Mouse (Mus musculus): Measurements from ENCODE around the gene Tab1. TPM values are rescaled to one million over a fixed set of nuclear protein-coding genes. Genes with fewer than 3 reads are reported as not detected.

Gene Tab1
- polyA plus RNA-seq, 2 experiments = 34.6 to 43.1 TPM

- Histone ChIP-seq H3K27ac (replicated peaks; ENCODE audit: low read depth, low read length) (no peak overlapping the region), H3K36me3 (ENCODE audit: control insufficient read depth, insufficient read depth, low read length) (peaks cover 54% of the 10 kb centered on the region)
- WGBS = 75% methylated on average over 8 of the region's 8 CpGs
Observed at GRCm38 (mm10) chr15:80148565-80148964, 15.6 kb downstream of the Tab1 start.

GRCm38 (mm10) chr15:80149517-80149916 is 16.6 kb downstream of the Tab1 start:
- peaks cover 56% of the 10 kb centered on the region for H3K36me3 ChIP-seq (ENCODE audit: control insufficient read depth, insufficient read depth, low read length)
- no peaks in the 10 kb centered on the region for H3K4me1 ChIP-seq (ENCODE audit: control insufficient read depth, insufficient read depth, low read length)
- no peak overlapping the region for H3K9ac ChIP-seq (ENCODE audit: low read depth, low read length, severe bottlenecking)
- H3K27ac ChIP-seq (replicated peaks; ENCODE audit: low read depth, low read length) = no peak overlapping the region
- no peak for TF ChIP-seq POLR2A (IDR thresholded peaks at IDR 0.05; ENCODE audit: borderline replicate concordance, extremely low read depth, insufficient read depth, insufficient read length)
- DNase-seq (ENCODE audit: low spot score) = no peak
- ATAC-seq (ENCODE audit: low FRiP score, low read depth) = no peak
- 88% methylated on average over 7 of the region's 7 CpGs for WGBS
- no peak overlapping the region for H3K4me3 ChIP-seq (replicated peaks; ENCODE audit: low read length)
- H3K9me3 ChIP-seq (ENCODE audit: control insufficient read depth, low read length) = no peaks in the 10 kb centered on the region
- no peaks in the 10 kb centered on the region for H3K27me3 ChIP-seq (ENCODE audit: control insufficient read depth, insufficient read depth, low read length)
- H3K4me2 ChIP-seq (replicated peaks; ENCODE audit: low read depth, low read length, severe bottlenecking) = no peak overlapping the region

More at GRCm38 (mm10) chr15:80148565-80148964, 15.6 kb downstream of the Tab1 start:
- no peak for TF ChIP-seq POLR2A (IDR thresholded peaks at IDR 0.05; ENCODE audit: borderline replicate concordance, extremely low read depth, insufficient read depth, insufficient read length)
- H3K4me3 ChIP-seq (replicated peaks; ENCODE audit: low read length) = no peak overlapping the region
- H3K4me2 ChIP-seq (replicated peaks; ENCODE audit: low read depth, low read length, severe bottlenecking) = no peak overlapping the region
- H3K27me3 ChIP-seq (ENCODE audit: control insufficient read depth, insufficient read depth, low read length) = no peaks in the 10 kb centered on the region
- H3K9me3 ChIP-seq (ENCODE audit: control insufficient read depth, low read length) = no peaks in the 10 kb centered on the region
- no peak overlapping the region for H3K9ac ChIP-seq (ENCODE audit: low read depth, low read length, severe bottlenecking)
- DNase-seq (ENCODE audit: low spot score) (no peak), ATAC-seq (ENCODE audit: low FRiP score, low read depth) (no peak)
- no peaks in the 10 kb centered on the region for H3K4me1 ChIP-seq (ENCODE audit: control insufficient read depth, insufficient read depth, low read length)

DNA sequence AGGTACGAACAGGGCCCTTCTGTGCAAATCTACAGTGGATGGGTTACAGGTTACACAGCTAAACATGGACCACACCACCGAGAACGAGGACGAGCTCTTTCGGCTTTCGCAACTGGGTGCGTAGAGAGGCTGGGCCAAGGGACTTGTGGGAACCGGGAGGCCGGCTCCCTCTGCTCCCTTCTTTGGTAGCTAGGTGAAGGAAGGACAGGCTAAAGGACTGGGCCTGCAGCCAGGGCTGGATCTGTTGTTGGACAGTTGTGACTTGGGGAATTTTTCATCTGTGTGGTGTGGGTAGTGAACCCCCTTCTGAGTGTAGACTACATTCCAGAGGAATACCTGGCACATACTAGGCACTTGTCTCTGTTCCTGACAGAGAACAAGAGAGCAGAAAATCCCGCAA is 19.7 kb downstream of the Tab1 start:
- Histone ChIP-seq H3K4me1 (ENCODE audit: control insufficient read depth, insufficient read depth, low read length) (no peaks in the 10 kb centered on the region), H3K36me3 (ENCODE audit: control insufficient read depth, insufficient read depth, low read length) (peaks cover 86% of the 10 kb centered on the region), H3K27ac (replicated peaks; ENCODE audit: low read depth, low read length) (no peak overlapping the region), H3K27me3 (ENCODE audit: control insufficient read depth, insufficient read depth, low read length) (no peaks in the 10 kb centered on the region), H3K4me2 (replicated peaks; ENCODE audit: low read depth, low read length, severe bottlenecking) (no peak overlapping the region), H3K9ac (ENCODE audit: low read depth, low read length, severe bottlenecking) (no peak overlapping the region), H3K9me3 (ENCODE audit: control insufficient read depth, low read length) (no peaks in the 10 kb centered on the region), H3K4me3 (replicated peaks; ENCODE audit: low read length) (no peak overlapping the region)
- no peak for TF ChIP-seq POLR2A (IDR thresholded peaks at IDR 0.05; ENCODE audit: borderline replicate concordance, extremely low read depth, insufficient read depth, insufficient read length)
- no peak for ATAC-seq (ENCODE audit: low FRiP score, low read depth)
- 90% methylated on average over 10 of the region's 10 CpGs for WGBS
- DNase-seq (ENCODE audit: low spot score) = no peak

DNA sequence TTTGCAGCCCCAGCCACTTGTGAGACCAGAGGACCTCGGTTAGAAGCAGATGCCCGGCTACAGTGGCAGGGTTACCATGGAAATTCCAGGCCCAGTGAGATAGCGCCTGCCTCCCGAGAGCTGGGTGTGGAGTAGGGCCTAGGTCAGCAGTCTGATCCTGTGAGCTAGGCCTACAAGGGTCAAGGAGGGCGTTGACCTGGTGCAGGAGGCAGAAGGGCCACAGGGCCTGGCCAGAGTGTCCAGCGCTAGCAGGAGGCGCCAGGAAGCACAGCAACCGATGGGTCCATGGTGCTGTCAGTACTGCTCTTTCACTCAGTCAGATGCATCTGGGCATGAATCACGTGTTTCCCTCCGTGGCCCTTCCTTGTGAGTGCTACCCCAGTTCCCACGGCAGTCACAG is 20.8 kb downstream of the Tab1 start:
- Histone ChIP-seq H3K4me2 (replicated peaks; ENCODE audit: low read depth, low read length, severe bottlenecking) (no peak overlapping the region), H3K9ac (ENCODE audit: low read depth, low read length, severe bottlenecking) (no peak overlapping the region), H3K27ac (replicated peaks; ENCODE audit: low read depth, low read length) (no peak overlapping the region), H3K4me3 (replicated peaks; ENCODE audit: low read length) (no peak overlapping the region), H3K9me3 (ENCODE audit: control insufficient read depth, low read length) (no peaks in the 10 kb centered on the region), H3K36me3 (ENCODE audit: control insufficient read depth, insufficient read depth, low read length) (peaks cover 96% of the 10 kb centered on the region), H3K27me3 (ENCODE audit: control insufficient read depth, insufficient read depth, low read length) (no peaks in the 10 kb centered on the region), H3K4me1 (ENCODE audit: control insufficient read depth, insufficient read depth, low read length) (peaks cover under 1% of the 10 kb centered on the region; the same call in 1 of the 2 replicates)
- ATAC-seq (ENCODE audit: low FRiP score, low read depth) = no peak
- no peak for DNase-seq (ENCODE audit: low spot score)
- WGBS = 88% methylated on average over 11 of the region's 11 CpGs
- TF ChIP-seq POLR2A (IDR thresholded peaks at IDR 0.05; ENCODE audit: borderline replicate concordance, extremely low read depth, insufficient read depth, insufficient read length) = no peak

DNA sequence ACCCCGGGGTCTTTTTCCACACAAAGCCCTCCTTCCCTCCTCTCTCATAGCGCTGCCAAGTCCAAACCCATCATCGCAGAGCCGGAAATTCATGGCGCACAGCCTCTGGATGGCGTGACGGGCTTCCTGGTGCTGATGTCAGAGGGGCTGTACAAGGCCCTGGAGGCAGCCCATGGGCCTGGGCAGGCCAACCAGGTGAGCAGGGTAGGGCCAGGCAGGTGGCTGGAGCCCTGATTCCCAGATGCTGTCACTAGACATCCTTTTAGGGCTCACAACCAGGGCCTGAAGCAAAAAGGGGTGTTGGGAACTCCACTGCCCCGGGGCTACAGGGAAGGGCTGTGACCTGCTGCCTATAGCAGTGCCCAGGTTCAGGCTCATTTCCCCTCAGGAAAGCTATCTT is 22.8 kb downstream of the Tab1 start:
- no peak for TF ChIP-seq POLR2A (IDR thresholded peaks at IDR 0.05; ENCODE audit: borderline replicate concordance, extremely low read depth, insufficient read depth, insufficient read length)
- H3K4me1 ChIP-seq (ENCODE audit: control insufficient read depth, insufficient read depth, low read length) = peaks cover 9% of the 10 kb centered on the region
- no peaks in the 10 kb centered on the region for H3K27me3 ChIP-seq (ENCODE audit: control insufficient read depth, insufficient read depth, low read length)
- WGBS = 89% methylated on average over 8 of the region's 8 CpGs
- H3K27ac ChIP-seq (replicated peaks; ENCODE audit: low read depth, low read length) = no peak overlapping the region
- H3K9ac ChIP-seq (ENCODE audit: low read depth, low read length, severe bottlenecking) = no peak overlapping the region
- DNase-seq (ENCODE audit: low spot score) (no peak), ATAC-seq (ENCODE audit: low FRiP score, low read depth) (no peak)
- H3K9me3 ChIP-seq (ENCODE audit: control insufficient read depth, low read length) = no peaks in the 10 kb centered on the region
- H3K36me3 ChIP-seq (ENCODE audit: control insufficient read depth, insufficient read depth, low read length) = peaks cover 96% of the 10 kb centered on the region
- H3K4me3 ChIP-seq (replicated peaks; ENCODE audit: low read length) = no peak overlapping the region
- no peak overlapping the region for H3K4me2 ChIP-seq (replicated peaks; ENCODE audit: low read depth, low read length, severe bottlenecking)

All from limb, embryonic 14.5 days (tissue).